Mouse (Mus musculus) lung, postnatal 0 days (tissue): ENCODE data around the gene Npas3. TPM values are rescaled to one million over a fixed set of nuclear protein-coding genes. Genes with fewer than 3 reads are reported as not detected.

Experiments
- ATAC-seq: fragments of 200-750 bp; cut with Nextera tagmentation; 2 replicates; pipeline ENCODE4 v1.8.0; 2017; ENCODE audit warnings: moderate library complexity
- DNase-seq: peaks from one replicate; pipeline ENCODE4 v3.0.0-alpha.2; 2016; ENCODE audit warnings: low spot score
- H3K27ac ChIP-seq: fragments of 300-500 bp; sonication (generic); 2 replicates; pipeline ENCODE4 v1.5.1; 2014; ENCODE audit warnings: antibody characterized with exemption, mild to moderate bottlenecking, low read length, mixed read lengths
- H3K27me3 ChIP-seq: fragments of 300-500 bp; sonication (generic); replicated peaks from 2 replicates; pipeline ENCODE4 v1.6.1; 2014; ENCODE audit warnings: low read length, mixed read lengths; ENCODE audit not compliant: insufficient read depth
- H3K36me3 ChIP-seq: fragments of 300-500 bp; sonication (generic); 2 replicates; pipeline ENCODE4 v1.6.1; 2014; ENCODE audit warnings: low read length, mixed read lengths; ENCODE audit not compliant: insufficient read depth
- H3K4me1 ChIP-seq: fragments of 300-500 bp; sonication (generic); 2 replicates; pipeline ENCODE4 v1.6.1; 2014; ENCODE audit warnings: antibody characterized with exemption, low read depth, low read length, mixed read lengths; ENCODE audit not compliant: insufficient read depth
- H3K4me2 ChIP-seq: fragments of 300-500 bp; sonication (generic); replicated peaks from 2 replicates; pipeline ENCODE4 v1.6.1; 2014; ENCODE audit warnings: low read depth, mild to moderate bottlenecking, low read length, moderate library complexity, mixed read lengths
- H3K4me3 ChIP-seq: fragments of 300-500 bp; sonication (generic); 2 replicates; pipeline ENCODE4 v1.5.1; 2014; ENCODE audit warnings: low read depth, low read length
- H3K9ac ChIP-seq: fragments of 300-500 bp; sonication (generic); replicated peaks from 2 replicates; pipeline ENCODE4 v1.6.1; 2014; ENCODE audit warnings: low read depth, mild to moderate bottlenecking
- H3K9me3 ChIP-seq: fragments of 300-500 bp; sonication (generic); 2 replicates; pipeline ENCODE4 v1.6.1; 2016; ENCODE audit warnings: low read length, mixed read lengths
- CTCF ChIP-seq: IDR thresholded peaks from 2 replicates; pipeline ENCODE4 v1.5.1; 2016; ENCODE audit warnings: antibody characterized with exemption, mild to moderate bottlenecking
- EP300 ChIP-seq: IDR thresholded peaks from 2 replicates; pipeline ENCODE4 v1.6.1; 2016; ENCODE audit warnings: antibody characterized with exemption, mild to moderate bottlenecking, control low read depth
- WGBS: fragments of 180-500 bp; shearing (Covaris S2); extraction: QIAGEN DNeasy Blood & Tissue Kit; methylation state at CpG from one replicate; pipeline ENCODE4 v1.1.7; 2014; 5-methylcytosine and 5-hydroxymethylcytosine counted together
- polyA plus RNA-seq: library from polyadenylated mRNA; unstranded; fragments of >200 nt; fragmentation: Nextera tagmentation; extraction: Ambion mirVana; gene quantifications from 2 replicates; pipeline ENCODE4 v1.2.1, GENCODE M21; 2015

Npas3 gene
- polyA plus RNA-seq, 1 experiment from 2014 or later = 0.17 TPM

DNA sequence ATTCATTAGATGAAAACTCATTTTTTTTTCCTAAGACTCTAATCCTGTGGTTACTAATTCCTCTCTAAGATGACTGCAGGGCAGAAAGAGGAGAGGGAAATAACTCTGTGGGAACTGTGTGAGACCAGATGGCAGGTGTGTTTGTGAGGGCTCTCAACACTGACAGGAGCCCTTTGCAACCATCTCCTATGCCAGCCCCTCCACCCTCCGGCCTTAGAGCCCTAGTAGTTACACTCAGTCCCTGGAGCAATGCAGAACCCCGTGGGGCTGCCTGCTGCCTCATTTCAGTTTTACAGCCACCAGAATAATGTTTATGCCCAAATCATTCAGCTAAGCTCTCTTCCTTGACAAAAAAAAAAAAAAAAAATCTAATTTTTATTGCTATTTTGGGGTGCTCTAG, 604.0 kb downstream of the Npas3 start:
- DNase-seq (no peak), ATAC-seq (no peak)
- H3K9ac ChIP-seq = no peak overlapping the region
- no peak overlapping the region for H3K4me3 ChIP-seq
- no peak overlapping the region for H3K4me2 ChIP-seq
- H3K36me3 ChIP-seq = no peaks in the 10 kb centered on the region
- WGBS = 76% methylated on average over 2 of the region's 2 CpGs
- H3K27ac ChIP-seq = no peak overlapping the region
- no peaks in the 10 kb centered on the region for H3K4me1 ChIP-seq
- TF ChIP-seq CTCF (no peak), EP300 (no peak)
- no peaks in the 10 kb centered on the region for H3K27me3 ChIP-seq
- no peaks in the 10 kb centered on the region for H3K9me3 ChIP-seq

DNA sequence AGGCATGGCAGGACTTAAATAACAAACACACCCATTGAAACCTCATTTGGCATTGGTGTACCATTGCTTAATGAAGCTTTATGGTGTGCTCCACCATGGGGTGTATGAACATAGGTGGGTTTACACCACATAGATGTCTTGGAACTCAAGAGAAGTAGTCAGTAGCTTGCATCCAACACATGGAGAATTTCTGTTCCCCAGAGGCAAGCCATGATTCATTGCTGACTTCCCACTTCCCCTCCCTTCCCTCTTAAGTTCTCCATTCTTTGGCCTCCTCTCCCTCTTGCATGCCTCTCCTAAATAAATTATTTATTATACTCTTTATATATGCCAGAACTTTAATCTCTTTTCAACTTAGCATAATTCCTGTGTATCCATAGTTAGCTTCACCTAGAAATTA, 611.7 kb downstream of the Npas3 start:
- no peak for DNase-seq
- Histone ChIP-seq H3K4me1 (no peaks in the 10 kb centered on the region), H3K36me3 (no peaks in the 10 kb centered on the region), H3K4me3 (no peak overlapping the region), H3K9ac (no peak overlapping the region), H3K27ac (no peak overlapping the region), H3K9me3 (no peaks in the 10 kb centered on the region), H3K27me3 (no peaks in the 10 kb centered on the region), H3K4me2 (no peak overlapping the region)
- no peak for ATAC-seq
- TF ChIP-seq EP300 (no peak), CTCF (no peak)

DNA sequence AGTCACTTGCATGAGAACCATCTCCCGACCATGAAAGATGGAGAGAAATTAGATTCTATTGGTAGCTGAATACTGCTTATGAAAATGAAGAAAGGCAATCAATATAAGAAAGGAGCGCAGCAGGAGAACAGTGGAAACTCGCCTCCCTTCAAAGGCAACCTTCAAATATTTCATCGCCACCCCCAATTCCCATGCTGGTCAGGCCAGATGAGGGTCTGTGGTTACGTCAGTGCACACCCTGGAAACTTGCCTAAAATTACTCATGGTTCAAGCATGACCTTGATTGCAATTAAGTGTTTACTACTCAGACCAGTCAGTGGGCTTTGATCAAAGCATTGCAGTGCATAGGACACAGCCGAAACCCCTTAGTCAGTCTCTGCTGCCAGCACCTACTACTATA, 613.8 kb downstream of the Npas3 start:
- 58% methylated on average over 6 of the region's 6 CpGs for WGBS
- no peak overlapping the region for H3K4me3 ChIP-seq
- H3K9ac ChIP-seq = no peak overlapping the region
- no peaks in the 10 kb centered on the region for H3K9me3 ChIP-seq
- ATAC-seq (no peak), DNase-seq (peak; percentile 11)
- H3K4me1 ChIP-seq = no peaks in the 10 kb centered on the region
- TF ChIP-seq CTCF (no peak), EP300 (no peak)
- H3K27ac ChIP-seq = no peak overlapping the region
- no peaks in the 10 kb centered on the region for H3K27me3 ChIP-seq
- no peak overlapping the region for H3K4me2 ChIP-seq
- no peaks in the 10 kb centered on the region for H3K36me3 ChIP-seq

DNA sequence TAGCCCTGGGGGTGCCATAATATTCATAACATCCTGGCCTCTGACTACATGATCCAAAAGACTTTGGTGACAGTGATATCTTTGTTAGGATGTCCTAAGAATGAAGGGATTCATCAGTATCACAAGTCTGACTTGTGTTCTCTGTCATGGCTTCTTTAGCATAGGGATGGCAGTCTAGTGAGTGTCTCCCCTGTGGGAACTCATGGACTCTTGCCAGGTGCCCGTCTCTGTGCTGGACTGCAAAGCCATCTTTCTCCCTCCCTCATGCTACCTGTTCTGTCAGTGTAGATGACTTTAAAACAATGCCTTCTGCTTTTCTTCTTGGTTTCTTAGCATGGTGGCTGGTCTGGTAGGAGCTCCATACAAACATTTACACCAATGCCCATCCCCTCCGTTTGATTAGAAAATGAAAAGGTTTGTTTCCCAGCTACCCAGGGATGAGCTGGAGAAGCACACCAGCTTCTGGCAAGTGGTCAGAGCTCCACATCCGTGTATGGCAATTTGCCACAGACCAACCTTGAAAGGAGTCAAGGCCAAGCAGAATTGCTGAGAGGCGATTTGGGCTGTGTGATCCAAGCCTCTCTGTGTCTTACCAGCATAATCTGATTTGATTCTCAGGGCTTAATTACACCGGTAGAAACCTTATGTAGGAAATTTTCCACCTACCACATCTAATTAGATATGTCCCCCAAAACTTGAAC, 616.1 kb downstream of the Npas3 start:
- H3K36me3 ChIP-seq = no peaks in the 10 kb centered on the region
- H3K4me2 ChIP-seq = no peak overlapping the region
- no peaks in the 10 kb centered on the region for H3K27me3 ChIP-seq
- no peak overlapping the region for H3K27ac ChIP-seq
- TF ChIP-seq EP300 (no peak), CTCF (no peak)
- ATAC-seq = no peak
- WGBS = 66% methylated on average over 5 of the region's 5 CpGs
- H3K9ac ChIP-seq = no peak overlapping the region
- no peak overlapping the region for H3K4me3 ChIP-seq
- DNase-seq = no peak
- H3K4me1 ChIP-seq = 0 out of 2 replicates have a peak, but pooled peaks cover under 1% of the 10 kb centered on the region
- H3K9me3 ChIP-seq = no peaks in the 10 kb centered on the region

DNA sequence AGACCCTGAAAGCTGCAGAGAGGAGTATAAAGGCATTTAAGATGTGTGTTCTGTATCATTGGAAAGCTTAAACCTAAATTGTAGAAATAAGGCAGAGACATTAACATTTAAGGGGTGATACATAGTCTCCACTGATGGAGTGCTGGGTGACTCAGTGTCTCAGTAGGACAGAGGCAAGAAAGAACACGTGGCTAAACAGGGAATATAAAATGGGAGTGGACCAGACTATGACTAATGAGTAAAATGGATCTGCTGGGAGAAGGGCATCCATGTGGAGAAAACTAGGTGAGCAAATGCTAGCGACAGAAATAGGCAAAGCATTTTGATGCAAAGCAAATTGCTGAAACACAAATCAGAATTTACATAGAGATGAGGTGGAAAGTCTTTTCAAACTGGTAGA, 617.2 kb downstream of the Npas3 start:
- DNase-seq = no peak
- Histone ChIP-seq H3K9me3 (no peaks in the 10 kb centered on the region), H3K36me3 (no peaks in the 10 kb centered on the region), H3K27me3 (no peaks in the 10 kb centered on the region), H3K27ac (no peak overlapping the region), H3K9ac (no peak overlapping the region), H3K4me2 (no peak overlapping the region), H3K4me3 (no peak overlapping the region), H3K4me1 (0 out of 2 replicates have a peak, but pooled peaks cover 3% of the 10 kb centered on the region)
- ATAC-seq = no peak
- TF ChIP-seq EP300 (no peak), CTCF (no peak)
- WGBS = 60% methylated on average over 2 of the region's 2 CpGs

DNA sequence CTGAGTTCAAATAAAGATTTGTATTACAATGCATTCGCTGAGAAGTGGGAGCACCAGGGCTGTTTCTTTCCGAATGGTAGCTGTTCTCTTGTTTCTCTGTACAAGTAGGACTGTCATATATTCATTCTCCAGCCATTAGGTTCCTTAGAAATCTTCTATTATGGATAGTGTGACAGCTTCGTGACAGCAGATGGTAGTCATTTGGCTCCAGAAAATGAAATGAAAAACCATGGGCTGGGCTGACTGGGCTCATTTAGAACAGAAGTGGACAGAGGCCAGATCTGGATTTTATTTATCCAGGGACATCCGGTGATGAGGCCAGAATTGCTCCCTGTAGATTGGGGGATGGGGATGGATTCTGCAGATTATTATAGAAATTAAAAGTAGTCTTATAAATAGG, 621.5 kb downstream of the Npas3 start:
- 61% methylated on average over 4 of the region's 4 CpGs for WGBS
- no peaks in the 10 kb centered on the region for H3K9me3 ChIP-seq
- no peak for ATAC-seq
- H3K4me3 ChIP-seq = no peak overlapping the region
- no peak overlapping the region for H3K4me2 ChIP-seq
- H3K27ac ChIP-seq = no peak overlapping the region
- peak; percentile 10 for DNase-seq
- no peaks in the 10 kb centered on the region for H3K36me3 ChIP-seq
- TF ChIP-seq CTCF (no peak), EP300 (no peak)
- H3K9ac ChIP-seq = no peak overlapping the region
- H3K4me1 ChIP-seq = 0 out of 2 replicates have a peak, but pooled peaks cover 3% of the 10 kb centered on the region
- no peaks in the 10 kb centered on the region for H3K27me3 ChIP-seq
